Mouse (Mus musculus) regulatory T cell (primary cell): Measurements from ENCODE around the gene Tm2d1.

ENCODE experiments used
- in situ Hi-C: fragments of 300-600 bp; cut with MboI, MseI; formaldehyde crosslinking; loops from one replicate; pipeline ENCODE4 v1.15.1; 2025; ENCODE audit warnings: high pct_unique_total_duplicates

Gene Tm2d1

GRCm38 (mm10) chr4:98322223-98322622 is 60.9 kb downstream of the Tm2d1 start:
- in situ Hi-C loops, result no loop called here

GRCm38 (mm10) chr4:98321371-98322111 is 61.6 kb downstream of the Tm2d1 start:
- in situ Hi-C loops, result no loop called here

GRCm38 (mm10) chr4:98318769-98319168 is 64.3 kb downstream of the Tm2d1 start:
- in situ Hi-C loops, result no loop called here

- in situ Hi-C loops, result no loop called here
These were observed 66.0 kb downstream of the Tm2d1 start for GRCm38 (mm10) chr4:98317149-98317548.
